Mouse (Mus musculus): Measurements from ENCODE around the gene Elp4. TPM values are rescaled to one million over a fixed set of nuclear protein-coding genes. Genes with fewer than 3 reads are reported as not detected.

The Elp4 gene
- 13.5 TPM for polyA plus RNA-seq (2021)

DNA sequence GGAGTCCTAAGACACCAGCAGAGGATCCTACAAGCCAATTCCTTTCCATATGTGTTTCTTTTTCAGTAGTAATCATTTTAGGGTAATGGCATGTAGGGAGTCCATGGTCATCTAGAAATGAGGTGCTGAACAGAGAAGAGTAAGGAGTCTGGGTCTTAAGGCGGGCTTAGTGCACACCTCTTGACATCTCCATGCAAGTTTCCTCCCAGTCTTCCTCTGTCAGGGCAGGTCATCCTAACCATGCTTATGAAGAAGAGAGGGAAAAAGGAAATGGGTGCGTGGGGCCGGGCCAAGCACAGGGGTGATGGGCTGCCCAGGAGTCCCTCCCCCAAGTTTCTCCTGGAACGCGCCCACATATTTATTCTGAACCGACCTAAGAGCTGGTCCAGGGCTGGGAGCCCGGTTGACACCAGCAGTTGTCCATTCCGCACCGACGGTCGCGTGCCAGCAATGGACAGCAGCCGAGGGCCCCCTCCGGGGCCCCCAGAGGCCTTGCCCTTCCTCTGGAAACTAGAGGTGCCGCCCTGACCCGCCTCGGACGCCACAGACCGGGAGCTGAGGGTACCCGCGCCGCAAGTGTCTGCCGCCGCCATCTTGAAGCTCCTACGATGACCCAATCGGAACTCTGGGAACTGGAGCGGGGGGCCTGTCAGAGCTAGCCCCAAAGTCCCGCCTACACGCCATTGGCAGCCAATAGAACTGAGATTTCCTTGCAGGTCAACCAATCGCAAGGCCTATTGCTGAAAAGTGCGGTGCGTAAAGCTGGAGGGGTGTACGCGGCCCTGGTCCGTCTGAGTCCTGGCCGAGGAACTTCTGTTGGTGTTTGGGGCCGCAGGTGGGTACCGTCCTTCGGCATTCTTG is at the start of gene Elp4, which contains the start of gene Immp1l:
TSS of gene Elp4 (minus strand) at position 669 of the 861 bp plus-strand sequence.
TSS of gene Immp1l (plus strand) at position 743 of the 861 bp plus-strand sequence.
- peak; percentile 100 for ATAC-seq
- no peaks in the 10 kb centered on the region for H3K27me3 ChIP-seq
- peak; percentile 90 for DNase-seq (ENCODE audit: low read depth, low spot score)
- in situ Hi-C loops (cut with MboI; ENCODE audit: low pct_unique_long_range_greater_than_20kb) = no loop called here
- TF ChIP-seq CTCF (IDR thresholded peaks at IDR 0.05) = no peak
- POLR2A ChIA-PET = interaction anchor here (1.1 kb wide), 1 partner anchor 10 kb away, joined by 3 read pairs; no protein-coding TSS in a partner anchor
- CTCF ChIA-PET = no interaction called here

GRCm38 (mm10) chr2:105953862-105954261 is 49.5 kb upstream of the Elp4 start:
- TF ChIP-seq CTCF (IDR thresholded peaks at IDR 0.05) = no peak

GRCm38 (mm10) chr2:105951350-105951940 is 47.1 kb upstream of the Elp4 start:
- TF ChIP-seq CTCF (IDR thresholded peaks at IDR 0.05) = no peak
- in situ Hi-C loops (cut with MboI; ENCODE audit: low pct_unique_long_range_greater_than_20kb) = no loop called here
- POLR2A ChIA-PET = no interaction called here
- ATAC-seq (no peak), DNase-seq (ENCODE audit: low read depth, low spot score) (no peak)
- H3K27me3 ChIP-seq = no peaks in the 10 kb centered on the region
- CTCF ChIA-PET = interaction anchor here (2.1 kb wide), 1 partner anchor 10 kb away, joined by 10 read pairs; no protein-coding TSS in a partner anchor

More at GRCm38 (mm10) chr2:105953862-105954261, 49.5 kb upstream of the Elp4 start:
- in situ Hi-C loops (cut with MboI; ENCODE audit: low pct_unique_long_range_greater_than_20kb) = no loop called here
- DNase-seq (ENCODE audit: low read depth, low spot score) (no peak), ATAC-seq (no peak)
- no peaks in the 10 kb centered on the region for H3K27me3 ChIP-seq
- ChIA-PET CTCF (no interaction called here), POLR2A (no interaction called here)

DNA sequence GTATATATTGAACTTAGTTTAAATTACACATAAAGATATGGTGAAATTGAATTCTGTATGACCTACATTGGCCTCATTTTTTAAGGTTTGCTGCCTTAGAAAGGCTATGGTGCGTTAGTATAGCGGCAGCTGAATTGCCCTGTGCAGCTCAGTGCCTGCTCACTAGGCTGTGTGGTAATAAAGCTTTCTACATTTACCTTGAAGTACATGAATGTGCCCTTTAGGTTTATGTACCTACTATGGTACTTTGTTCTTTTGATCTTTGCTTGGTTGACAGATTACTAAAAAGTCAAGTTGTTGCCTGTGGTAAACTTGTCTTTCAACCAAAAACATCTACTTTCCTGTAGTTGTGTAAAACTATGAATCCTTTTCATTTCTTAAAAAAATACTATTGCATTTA is 45.8 kb upstream of the Elp4 start:
- DNase-seq (ENCODE audit: low read depth, low spot score) = no peak
- TF ChIP-seq CTCF (IDR thresholded peaks at IDR 0.05) = no peak
- no peaks in the 10 kb centered on the region for H3K27me3 ChIP-seq
- in situ Hi-C loops (cut with MboI; ENCODE audit: low pct_unique_long_range_greater_than_20kb) = no loop called here
- POLR2A ChIA-PET = no interaction called here
- CTCF ChIA-PET = interaction anchor here (2.1 kb wide), 1 partner anchor 9 kb away, joined by 10 read pairs; no protein-coding TSS in a partner anchor
- no peak for ATAC-seq

DNA sequence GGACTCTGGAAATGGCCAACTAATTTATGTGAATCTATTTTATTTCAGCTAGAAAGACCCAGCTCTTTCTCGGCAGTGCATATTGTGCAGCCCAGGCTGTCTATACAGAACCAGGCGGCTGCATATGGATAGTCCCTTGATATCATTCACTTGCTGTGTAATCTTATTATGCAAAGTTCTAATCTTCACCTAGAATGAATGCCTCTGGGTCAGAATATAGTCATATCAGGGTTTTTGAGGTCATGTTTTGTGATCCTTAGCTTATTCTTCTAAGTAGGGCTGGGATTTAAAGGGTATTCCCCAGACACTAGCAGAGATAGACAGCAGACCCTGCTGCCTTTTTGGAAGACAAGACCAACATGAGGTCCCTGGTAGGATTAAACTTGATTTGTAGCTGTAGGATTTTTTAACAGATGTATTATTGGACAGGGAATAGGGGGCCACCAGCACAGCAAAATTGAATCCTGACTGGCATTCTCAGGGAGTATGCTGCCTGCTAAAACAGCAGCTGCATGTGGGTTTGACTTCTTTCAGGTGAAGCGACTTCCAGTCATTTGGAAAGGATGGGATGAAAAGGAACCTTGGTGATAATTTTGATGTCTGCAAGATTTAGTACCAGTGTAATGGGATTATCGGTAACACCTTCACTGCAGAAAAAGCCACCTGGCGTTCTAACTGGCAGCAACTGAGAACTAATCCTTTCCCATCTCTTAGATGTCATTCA is 13.4 kb upstream of the Elp4 start:
- POLR2A ChIA-PET = no interaction called here
- in situ Hi-C loops (cut with MboI; ENCODE audit: low pct_unique_long_range_greater_than_20kb) = no loop called here
- CTCF ChIA-PET = no interaction called here
- ATAC-seq = no peak
- no peaks in the 10 kb centered on the region for H3K27me3 ChIP-seq
- no peak for DNase-seq (ENCODE audit: low read depth, low spot score)
- no peak for TF ChIP-seq CTCF (IDR thresholded peaks at IDR 0.05)

DNA sequence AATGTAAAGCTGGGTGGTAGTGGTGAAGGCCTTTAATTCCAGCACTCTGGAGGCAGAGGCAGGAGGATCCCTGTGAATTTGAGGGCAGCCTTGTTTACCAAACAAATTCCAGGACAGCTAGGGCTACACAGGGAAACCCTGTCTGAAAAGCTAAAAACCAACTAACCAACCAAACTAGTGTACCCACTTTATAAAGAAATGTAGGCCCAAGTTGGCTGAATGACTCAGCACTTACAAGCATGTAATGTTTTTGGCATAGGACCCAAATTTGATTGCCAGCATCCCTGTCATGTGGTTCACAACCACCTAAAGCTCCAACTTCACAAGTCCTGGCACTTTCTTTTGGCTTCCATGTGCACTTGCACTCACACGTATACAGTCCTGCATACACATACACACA is 12.3 kb upstream of the Elp4 start:
- in situ Hi-C loops (cut with MboI; ENCODE audit: low pct_unique_long_range_greater_than_20kb) = no loop called here
- ATAC-seq = no peak
- no peak for TF ChIP-seq CTCF (IDR thresholded peaks at IDR 0.05)
- no peaks in the 10 kb centered on the region for H3K27me3 ChIP-seq
- ChIA-PET POLR2A (interaction anchor here (0.7 kb wide), 1 partner anchor 552 kb away, joined by 3 read pairs; no protein-coding TSS in a partner anchor), CTCF (no interaction called here)
- no peak for DNase-seq (ENCODE audit: low read depth, low spot score)

DNA sequence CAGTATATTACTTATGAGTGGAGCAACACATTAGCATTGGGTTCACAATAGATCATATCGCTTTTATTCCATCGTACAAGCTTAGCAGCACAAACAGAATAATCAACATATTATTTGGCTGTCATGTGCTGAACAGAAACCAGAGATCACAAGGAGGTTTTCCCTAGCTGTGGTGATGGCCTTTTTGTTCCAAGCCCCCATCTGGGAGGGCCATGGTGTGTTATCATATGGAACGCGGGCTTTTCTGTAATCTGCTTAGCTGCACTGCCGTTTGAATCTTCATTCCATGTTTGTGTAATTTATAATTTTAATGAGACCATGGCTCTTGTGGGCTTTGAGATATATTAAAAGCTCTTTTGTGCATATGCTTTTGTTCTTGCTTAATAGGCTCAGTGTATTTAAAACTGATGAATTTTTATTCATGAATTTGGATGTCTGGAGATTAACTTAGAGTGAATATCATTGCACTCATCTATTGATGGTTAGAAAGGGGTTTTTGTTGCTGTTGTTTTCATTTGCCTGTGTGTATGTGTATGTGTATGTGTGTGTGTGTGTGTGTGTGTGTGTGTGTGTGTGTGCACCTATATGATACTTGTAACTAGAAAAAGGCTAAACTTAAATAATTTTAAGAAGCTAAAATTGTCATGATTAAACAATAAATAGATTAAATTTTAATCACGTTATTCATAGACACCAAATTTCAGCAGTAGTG is 9.4 kb upstream of the Elp4 start:
- ATAC-seq (no peak), DNase-seq (ENCODE audit: low read depth, low spot score) (no peak)
- POLR2A ChIA-PET = interaction anchor here (0.6 to 0.9 kb wide), 2 partner anchors 9 to 21 kb away, joined by 3 read pairs; no protein-coding TSS in a partner anchor
- no peaks in the 10 kb centered on the region for H3K27me3 ChIP-seq
- CTCF ChIA-PET = interaction anchor here (2.1 kb wide), 1 partner anchor 20 kb away, joined by 5 read pairs; no protein-coding TSS in a partner anchor
- in situ Hi-C loops (cut with MboI; ENCODE audit: low pct_unique_long_range_greater_than_20kb) = no loop called here
- TF ChIP-seq CTCF (IDR thresholded peaks at IDR 0.05) = no peak

DNA sequence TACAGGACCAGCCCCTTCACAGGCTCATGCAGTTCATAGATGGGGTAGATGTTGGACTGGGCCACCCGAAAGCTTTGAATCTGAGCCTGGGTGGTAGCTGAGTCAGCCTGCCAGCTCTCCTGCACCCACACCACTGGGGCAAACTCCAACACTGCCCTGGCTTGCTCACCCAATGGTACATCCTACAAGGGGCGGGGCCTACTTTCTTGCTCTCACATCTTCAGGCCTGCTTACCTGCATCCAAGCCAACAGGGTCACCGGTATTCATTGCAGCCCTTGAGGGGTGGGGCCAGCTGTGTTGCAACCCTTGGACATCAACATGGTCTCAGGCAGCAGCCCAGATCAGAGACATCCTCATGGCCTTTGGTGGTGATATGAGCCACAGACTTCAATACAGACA is 6.2 kb upstream of the Elp4 start:
- H3K27me3 ChIP-seq = no peaks in the 10 kb centered on the region
- ChIA-PET POLR2A (no interaction called here), CTCF (no interaction called here)
- in situ Hi-C loops (cut with MboI; ENCODE audit: low pct_unique_long_range_greater_than_20kb) = no loop called here
- no peak for ATAC-seq
- no peak for DNase-seq (ENCODE audit: low read depth, low spot score)
- no peak for TF ChIP-seq CTCF (IDR thresholded peaks at IDR 0.05)

GRCm38 (mm10) chr2:105908351-105908750 is 4.0 kb upstream of the Elp4 start:
- in situ Hi-C loops (cut with MboI; ENCODE audit: low pct_unique_long_range_greater_than_20kb) = no loop called here
- ATAC-seq (no peak), DNase-seq (ENCODE audit: low read depth, low spot score) (peak; percentile 2)
- peak; percentile 50 for TF ChIP-seq CTCF (IDR thresholded peaks at IDR 0.05)
- ChIA-PET CTCF (no interaction called here), POLR2A (no interaction called here)
- H3K27me3 ChIP-seq = no peaks in the 10 kb centered on the region

DNA sequence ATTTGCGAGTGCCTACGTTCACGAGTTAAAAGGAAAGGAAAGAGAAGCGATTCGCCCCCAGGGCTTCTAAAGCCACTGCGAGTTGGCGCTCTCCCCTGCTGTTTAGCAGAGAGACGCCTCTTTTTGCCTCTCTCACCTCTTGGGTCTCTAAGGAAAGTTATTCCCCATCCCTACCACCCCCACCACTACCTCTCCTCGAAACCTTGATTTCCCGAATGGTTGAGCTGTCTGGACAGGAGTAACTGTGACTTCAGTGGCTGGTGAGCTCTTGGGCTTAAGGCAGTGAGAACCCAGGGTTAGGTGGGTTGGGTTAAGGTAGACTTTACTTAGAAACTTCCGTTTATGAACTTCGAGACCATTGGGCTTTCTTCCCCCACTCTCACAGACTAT is 388 bp upstream of the Elp4 start:
- TF ChIP-seq CTCF (IDR thresholded peaks at IDR 0.05) = no peak
- ChIA-PET POLR2A (interaction anchor here (1.1 kb wide), 1 partner anchor 9 kb away, joined by 3 read pairs; no protein-coding TSS in a partner anchor), CTCF (no interaction called here)
- in situ Hi-C loops (cut with MboI; ENCODE audit: low pct_unique_long_range_greater_than_20kb) = no loop called here
- no peak for DNase-seq (ENCODE audit: low read depth, low spot score)
- no peaks in the 10 kb centered on the region for H3K27me3 ChIP-seq
- peak; percentile 22 for ATAC-seq

Data from Patski (cell line).